Mouse (Mus musculus): Measurements from ENCODE around the gene Sez6l. TPM values are rescaled to one million over a fixed set of nuclear protein-coding genes. Genes with fewer than 3 reads are reported as not detected.

Sez6l gene
- polyA plus RNA-seq, 1 experiment from 2014 or later: 46.3 TPM

Other genes starting within 250 kb of the Sez6l start
- gene Srrd, start 234.1 kb downstream of the Sez6l start, polyA plus RNA-seq (2015; fragmentation: Nextera tagmentation; extraction: Ambion mirVana): 57.6 and 58.9 TPM in 2 replicates
- gene Hps4, start 234.1 kb downstream of the Sez6l start, polyA plus RNA-seq (2015; fragmentation: Nextera tagmentation; extraction: Ambion mirVana): 42.0 and 42.7 TPM in 2 replicates
- gene Gm6583, start 221.2 kb downstream of the Sez6l start, polyA plus RNA-seq (2015; fragmentation: Nextera tagmentation; extraction: Ambion mirVana): 0.10 and 0.25 TPM in 2 replicates
- 104 and 106 TPM in 2 replicates for gene Asphd2, start 182.3 kb downstream of the Sez6l start, polyA plus RNA-seq (2015; fragmentation: Nextera tagmentation; extraction: Ambion mirVana)
- 0.63 and 1.0 TPM in 2 replicates for gene Gm6588, start 127.8 kb downstream of the Sez6l start, polyA plus RNA-seq (2015; fragmentation: Nextera tagmentation; extraction: Ambion mirVana)

All from hindbrain, embryonic 15.5 days (tissue).